Mouse (Mus musculus) heart, adult 2 months (tissue): ENCODE measurements around the gene Pkd1l1.

Experiments
- CTCF ChIP-seq: fragments of 200-600 bp; IDR thresholded peaks from 2 replicates; pipeline ENCODE4 v1.8.1; 2022; ENCODE audit warnings: antibody characterized with exemption, mild to moderate bottlenecking, moderate library complexity
- EP300 ChIP-seq: fragments of 200-500 bp; IDR thresholded peaks from 2 replicates; pipeline ENCODE4 v1.6.1; 2011; ENCODE audit warnings: low read depth, low read length, control low read depth; ENCODE audit not compliant: insufficient read depth
- POLR2A ChIP-seq: fragments of 200-500 bp; IDR thresholded peaks from 2 replicates; pipeline ENCODE4 v1.6.1; 2011; ENCODE audit warnings: mild to moderate bottlenecking, low read depth, low read length, control low read depth; ENCODE audit not compliant: insufficient read depth

DNA sequence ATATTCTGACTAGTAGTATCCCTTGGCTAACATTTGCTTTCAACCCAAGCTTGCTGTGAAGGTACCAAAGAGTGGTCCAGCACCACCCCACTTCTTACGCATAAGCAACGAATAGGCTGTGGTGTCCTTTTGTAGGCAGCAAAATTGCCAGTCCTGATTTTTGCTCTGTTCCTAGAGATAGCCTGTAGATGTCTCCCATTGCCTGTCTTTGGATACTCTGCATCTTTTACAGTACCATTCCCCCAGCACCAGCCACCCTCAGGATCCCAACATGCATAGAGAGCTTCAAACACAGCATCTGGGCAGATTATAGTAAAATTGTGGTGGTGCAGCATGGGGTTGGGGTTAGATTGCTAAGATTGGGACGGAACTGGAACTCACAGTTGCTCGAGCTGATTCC, 15.0 kb upstream of the Pkd1l1 start:
- TF ChIP-seq CTCF, result peak; percentile 23
- TF ChIP-seq EP300, result no peak
- TF ChIP-seq POLR2A, result no peak
